Mouse (Mus musculus) hindbrain, embryonic 14.5 days (tissue): ENCODE measurements around the gene Plac9a. TPM values are rescaled to one million over a fixed set of nuclear protein-coding genes. Genes with fewer than 3 reads are reported as not detected.
"Not testable (repeated sequence)": the region's sequence is repeated elsewhere in the genome, so short reads cannot be mapped to it uniquely, and the experiment has no call there.

Experiments
- ATAC-seq: fragments of 200-750 bp; cut with Nextera tagmentation; 2 replicates; pipeline ENCODE4 v1.8.0; 2017; ENCODE audit warnings: moderate number of reproducible peaks, mild to moderate bottlenecking, moderate TSS enrichment, moderate library complexity; ENCODE audit not compliant: low FRiP score
- DNase-seq: peaks from one replicate; pipeline ENCODE4 v3.0.0-alpha.2; 2015; ENCODE audit warnings: low spot score
- H3K27ac ChIP-seq: fragments of 300-500 bp; sonication (generic); 2 replicates; pipeline ENCODE4 v1.5.1; 2014; ENCODE audit warnings: mild to moderate bottlenecking, moderate library complexity
- H3K27me3 ChIP-seq: fragments of 300-500 bp; sonication (generic); 2 replicates; pipeline ENCODE4 v1.6.1; 2014; ENCODE audit warnings: mild to moderate bottlenecking, low read length, mixed read lengths; ENCODE audit not compliant: control insufficient read depth, insufficient read depth
- H3K36me3 ChIP-seq: fragments of 300-500 bp; sonication (generic); replicated peaks from 2 replicates; pipeline ENCODE4 v1.6.1; 2014; ENCODE audit not compliant: control insufficient read depth, insufficient read depth
- H3K4me1 ChIP-seq: fragments of 300-500 bp; sonication (generic); replicated peaks from 2 replicates; pipeline ENCODE4 v1.6.1; 2014; ENCODE audit warnings: antibody characterized with exemption, low read length, mixed read lengths; ENCODE audit not compliant: control insufficient read depth, insufficient read depth
- H3K4me2 ChIP-seq: fragments of 300-500 bp; sonication (generic); replicated peaks from 2 replicates; pipeline ENCODE4 v1.6.1; 2014; ENCODE audit warnings: mild to moderate bottlenecking, moderate library complexity
- H3K4me3 ChIP-seq: fragments of 300-500 bp; sonication (generic); replicated peaks from 2 replicates; pipeline ENCODE4 v1.5.1; 2014; ENCODE audit warnings: mild to moderate bottlenecking, low read length
- H3K9ac ChIP-seq: fragments of 300-500 bp; sonication (generic); 2 replicates; pipeline ENCODE4 v1.6.1; 2014
- H3K9me3 ChIP-seq: fragments of 300-500 bp; sonication (generic); 2 replicates; pipeline ENCODE4 v1.6.1; 2016; ENCODE audit warnings: low read length; ENCODE audit not compliant: control insufficient read depth
- WGBS: fragments of 180-500 bp; shearing (Covaris S2); extraction: QIAGEN DNeasy Blood & Tissue Kit; methylation state at CpG from one replicate; pipeline ENCODE4 v1.1.7; 2014; 5-methylcytosine and 5-hydroxymethylcytosine counted together
- polyA plus RNA-seq: library from polyadenylated mRNA; unstranded; fragments of >200 nt; fragmentation: Nextera tagmentation; extraction: Ambion mirVana; gene quantifications from 2 replicates; pipeline ENCODE4 v1.2.1, GENCODE M21; 2014

Gene Plac9a
- polyA plus RNA-seq, 1 experiment from 2014 or later, result not detected

- Histone ChIP-seq H3K4me2 (no peak overlapping the region), H3K9ac (no peak overlapping the region), H3K27me3 (no peaks in the 10 kb centered on the region), H3K4me3 (no peak overlapping the region), H3K36me3 (no peaks in the 10 kb centered on the region), H3K27ac (no peak overlapping the region), H3K4me1 (no peaks in the 10 kb centered on the region), H3K9me3 (no peaks in the 10 kb centered on the region)
- DNase-seq (no peak), ATAC-seq (no peak)
- 63% methylated on average over 6 of the region's 6 CpGs for WGBS
Measured at GRCm38 (mm10) chr14:25853295-25853694, 49.6 kb downstream of the Plac9a start.

GRCm38 (mm10) chr14:25852121-25852561 is 50.8 kb downstream of the Plac9a start:
- H3K9me3 ChIP-seq, result no peaks in the 10 kb centered on the region
- H3K27me3 ChIP-seq, result no peaks in the 10 kb centered on the region
- H3K4me1 ChIP-seq, result no peaks in the 10 kb centered on the region
- DNase-seq, result no peak
- H3K36me3 ChIP-seq, result no peaks in the 10 kb centered on the region
- 77% methylated on average over 11 of the region's 11 CpGs for WGBS
- no peak overlapping the region for H3K27ac ChIP-seq
- no peak for ATAC-seq
- no peak overlapping the region for H3K4me3 ChIP-seq
- H3K4me2 ChIP-seq, result no peak overlapping the region
- H3K9ac ChIP-seq, result no peak overlapping the region

GRCm38 (mm10) chr14:25851189-25851588 is 51.7 kb downstream of the Plac9a start:
- no peak for ATAC-seq
- Histone ChIP-seq H3K9me3 (no peaks in the 10 kb centered on the region), H3K4me2 (no peak overlapping the region), H3K4me3 (no peak overlapping the region), H3K9ac (no peak overlapping the region), H3K4me1 (no peaks in the 10 kb centered on the region), H3K36me3 (no peaks in the 10 kb centered on the region), H3K27me3 (no peaks in the 10 kb centered on the region), H3K27ac (no peak overlapping the region)
- no peak for DNase-seq
- 83% methylated on average over 6 of the region's 6 CpGs for WGBS

- H3K9me3 ChIP-seq, result no peaks in the 10 kb centered on the region
- H3K27ac ChIP-seq, result no peak overlapping the region
- no peak overlapping the region for H3K9ac ChIP-seq
- no peaks in the 10 kb centered on the region for H3K4me1 ChIP-seq
- no peaks in the 10 kb centered on the region for H3K36me3 ChIP-seq
- no peak overlapping the region for H3K4me2 ChIP-seq
- H3K27me3 ChIP-seq, result no peaks in the 10 kb centered on the region
- H3K4me3 ChIP-seq, result no peak overlapping the region
- DNase-seq (no peak), ATAC-seq (no peak)
- 90% methylated on average over 2 of the region's 2 CpGs for WGBS
Measured at GRCm38 (mm10) chr14:25850433-25850832, 52.5 kb downstream of the Plac9a start.

GRCm38 (mm10) chr14:25848708-25849107 is 54.2 kb downstream of the Plac9a start:
- H3K36me3 ChIP-seq, H3K4me2 ChIP-seq, DNase-seq, H3K9ac ChIP-seq, H3K4me1 ChIP-seq, H3K27ac ChIP-seq, H3K9me3 ChIP-seq, ATAC-seq, H3K27me3 ChIP-seq, H3K4me3 ChIP-seq: not testable (repeated sequence)
- 93% methylated on average over 3 of the region's 4 CpGs for WGBS

- ATAC-seq (no peak), DNase-seq (no peak)
- H3K4me1 ChIP-seq, result no peaks in the 10 kb centered on the region
- 64% methylated on average over 6 of the region's 6 CpGs for WGBS
- no peaks in the 10 kb centered on the region for H3K36me3 ChIP-seq
- no peak overlapping the region for H3K9ac ChIP-seq
- H3K27ac ChIP-seq, result no peak overlapping the region
- H3K9me3 ChIP-seq, result no peaks in the 10 kb centered on the region
- H3K4me3 ChIP-seq, result no peak overlapping the region
- peaks cover 9% of the 10 kb centered on the region for H3K27me3 ChIP-seq
- no peak overlapping the region for H3K4me2 ChIP-seq
Measured at GRCm38 (mm10) chr14:25848237-25848636, 54.7 kb downstream of the Plac9a start.

- Histone ChIP-seq H3K4me3 (no peak overlapping the region), H3K27ac (no peak overlapping the region), H3K27me3 (peaks cover 14% of the 10 kb centered on the region), H3K9ac (no peak overlapping the region), H3K36me3 (no peaks in the 10 kb centered on the region), H3K9me3 (no peaks in the 10 kb centered on the region), H3K4me1 (0 out of 2 replicates have a peak, but pooled peaks cover 2% of the 10 kb centered on the region), H3K4me2 (no peak overlapping the region)
- ATAC-seq (no peak), DNase-seq (no peak)
- 36% methylated on average over 9 of the region's 9 CpGs for WGBS
Measured at GRCm38 (mm10) chr14:25847660-25848059, 55.2 kb downstream of the Plac9a start.

GRCm38 (mm10) chr14:25846516-25846915 is 56.4 kb downstream of the Plac9a start:
- Histone ChIP-seq H3K4me1 (peaks cover 14% of the 10 kb centered on the region), H3K4me3 (no peak overlapping the region), H3K4me2 (no peak overlapping the region), H3K36me3 (no peaks in the 10 kb centered on the region), H3K27me3 (peaks cover 23% of the 10 kb centered on the region), H3K27ac (no peak overlapping the region), H3K9me3 (no peaks in the 10 kb centered on the region), H3K9ac (no peak overlapping the region)
- ATAC-seq (no peak), DNase-seq (no peak)
- WGBS, result 88% methylated on average over 8 of the region's 8 CpGs

GRCm38 (mm10) chr14:25845832-25846383 is 57.0 kb downstream of the Plac9a start:
- WGBS, result 88% methylated on average over 6 of the region's 6 CpGs
- Histone ChIP-seq H3K27me3 (peaks cover 29% of the 10 kb centered on the region), H3K4me2 (no peak overlapping the region), H3K9me3 (no peaks in the 10 kb centered on the region), H3K9ac (no peak overlapping the region), H3K4me1 (peaks cover 14% of the 10 kb centered on the region), H3K27ac (no peak overlapping the region), H3K36me3 (no peaks in the 10 kb centered on the region), H3K4me3 (no peak overlapping the region)
- ATAC-seq (no peak), DNase-seq (no peak)

- DNase-seq, result no peak
- peaks cover 14% of the 10 kb centered on the region for H3K4me1 ChIP-seq
- ATAC-seq, result no peak
- no peaks in the 10 kb centered on the region for H3K36me3 ChIP-seq
- H3K9ac ChIP-seq, result no peak overlapping the region
- no peaks in the 10 kb centered on the region for H3K9me3 ChIP-seq
- WGBS, result 90% methylated on average over 4 of the region's 4 CpGs
- H3K27me3 ChIP-seq, result peaks cover 30% of the 10 kb centered on the region
- no peak overlapping the region for H3K4me2 ChIP-seq
- H3K27ac ChIP-seq, result no peak overlapping the region
- no peak overlapping the region for H3K4me3 ChIP-seq
Measured at GRCm38 (mm10) chr14:25844372-25844771, 58.5 kb downstream of the Plac9a start.
